Comparison of ENCODE assay signal across 20 mouse cellular contexts in genomic region chr8:71445096-71445495, GRCm38 (mm10). TPM values are rescaled to one million over a fixed set of nuclear protein-coding genes. Genes with fewer than 3 reads are reported as not detected.
DNase-seq lines count a peak whose midpoint lies in the region; TF ChIP-seq lines count a peak whose summit lies in the region.
"Had no signal": no experiment of that assay in that cellular context is flagged by ENCODE, and none has a peak within 500 bp of the region (broad histone marks: within the 10 kb centered on the region; RNA-seq: fewer than 3 reads in every experiment).

No protein-coding gene starts in this region.

- TF ChIP-seq POLR2A in CH12.LX (IDR thresholded peaks at IDR 0.05; ENCODE audit: low read depth, low read length): no peak
- TF ChIP-seq POLR2A in myocyte (IDR thresholded peaks at IDR 0.05; ENCODE audit: insufficient read length, low read depth): no peak

- H3K79me2 ChIP-seq in CH12.LX (replicated peaks; ENCODE audit: control insufficient read depth, extremely low read depth, insufficient read depth, poor library complexity, severe bottlenecking): no peaks in the 10 kb centered on the region
- H3K79me2 ChIP-seq in myocyte (ENCODE audit: control insufficient read depth, insufficient read depth): no peaks in the 10 kb centered on the region

- dilution Hi-C loops in CH12.LX (cut with MboI; ENCODE audit: extremely low pct_ligation_motif_present, extremely low pct_unique_long_range_greater_than_20kb, low sequenced_read_pairs): no loop called here

- peak; percentile 78 for DNase-seq in A20 (ENCODE audit: low read depth, low spot score)
- no peak for DNase-seq in CH12.LX (ENCODE audit: extremely low read depth)
- no peak for DNase-seq in layer of hippocampus, postnatal 14 days (ENCODE audit: low spot score in 2 of 2)
- DNase-seq in cerebellum, postnatal 36 days: no peak
- DNase-seq: adrenal gland, adult 8-10 months; adrenal gland, postnatal 14 days; adrenal gland, postnatal 36 days; cerebellum, adult 11-12 months; cerebellum, adult 2 months; cerebellum, adult 9-10 months; cerebellum, postnatal 10 days; cerebellum, postnatal 25 days; embryo, embryonic 11 days had no signal

- H3K4me1 ChIP-seq in CH12.LX (ENCODE audit: control insufficient read depth in 1 of 2, insufficient read depth in 2 of 2): peaks cover 0 to 3% of the 10 kb centered on the region in 2 experiments; a peak in 1 of 4 replicates
- H3K4me1 ChIP-seq: embryonic facial prominence, embryonic 15.5 days; forebrain, embryonic 10.5 days; forebrain, embryonic 12.5 days had no signal

- H3K27ac ChIP-seq in CH12.LX (ENCODE audit: insufficient read depth, low read depth): no peak overlapping the region
- H3K27ac ChIP-seq: embryonic facial prominence, embryonic 13.5 days; embryonic facial prominence, embryonic 15.5 days; forebrain, embryonic 10.5 days; forebrain, embryonic 12.5 days had no signal

- H3K36me3 ChIP-seq in CH12.LX (replicated peaks in 1 of 2; ENCODE audit: control insufficient read depth in 1 of 2, insufficient read depth in 1 of 2, low read length in 1 of 2) (no peaks in the 10 kb centered on the region), myocyte (ENCODE audit: control insufficient read depth, insufficient read depth) (no peaks in the 10 kb centered on the region)
- H3K36me3 ChIP-seq: embryonic facial prominence, embryonic 13.5 days; embryonic facial prominence, embryonic 15.5 days; forebrain, embryonic 10.5 days; forebrain, embryonic 12.5 days had no signal

- in situ Hi-C loops in CH12.LX (cut with MboI; ENCODE audit: low pct_ligation_motif_present, low pct_unique_long_range_greater_than_20kb, low sequenced_read_pairs): loop anchor here (10.0 kb wide), 1 partner anchor 60 kb away; no protein-coding TSS in a partner anchor

- H3K4me3 ChIP-seq in CH12.LX (replicated peaks in 1 of 3; ENCODE audit: low read depth in 2 of 3, low read length in 2 of 3, poor library complexity in 1 of 3): no peak overlapping the region
- no peak overlapping the region for H3K4me3 ChIP-seq in myocyte
- H3K4me3 ChIP-seq: embryonic facial prominence, embryonic 13.5 days; embryonic facial prominence, embryonic 15.5 days; erythroblast, embryonic 14.5 days; forebrain, embryonic 10.5 days; forebrain, embryonic 12.5 days had no signal

- no peak overlapping the region for H3ac ChIP-seq in myocyte (ENCODE audit: control insufficient read depth, insufficient read length)

- H3K4me2 ChIP-seq in CH12.LX (ENCODE audit: insufficient read depth, low read depth, poor library complexity, severe bottlenecking): no peak overlapping the region
- H3K4me2 ChIP-seq in myocyte (ENCODE audit: low read depth): no peak overlapping the region
- H3K4me2 ChIP-seq: embryonic facial prominence, embryonic 13.5 days; embryonic facial prominence, embryonic 15.5 days; forebrain, embryonic 12.5 days had no signal

- H3K27me3 ChIP-seq in CH12.LX (replicated peaks) (no peaks in the 10 kb centered on the region), myocyte (ENCODE audit: control insufficient read depth, insufficient read depth, insufficient read length) (no peaks in the 10 kb centered on the region)
- H3K27me3 ChIP-seq: Patski had no signal

- H3K9me3 ChIP-seq in CH12.LX (replicated peaks; ENCODE audit: low read length): peaks cover 24% of the 10 kb centered on the region
- H3K9me3 ChIP-seq: embryonic facial prominence, embryonic 13.5 days; embryonic facial prominence, embryonic 15.5 days; forebrain, embryonic 10.5 days; forebrain, embryonic 12.5 days had no signal

- TF ChIP-seq EP300 in CH12.LX (IDR thresholded peaks at IDR 0.05; ENCODE audit: low read length): no peak

- TF ChIP-seq RAD21 in CH12.LX (IDR thresholded peaks at IDR 0.05; ENCODE audit: low read depth, low read length): no peak

- TF ChIP-seq CTCF in CH12.LX (conservative IDR thresholded peaks at IDR 0.05 in 1 of 2, IDR thresholded peaks at IDR 0.05 in 1 of 2; ENCODE audit: low read depth in 2 of 2, low read length in 2 of 2): no peak

- no peak overlapping the region for H3K9ac ChIP-seq in CH12.LX (ENCODE audit: insufficient read depth, low read depth)
- H3K9ac ChIP-seq: embryonic facial prominence, embryonic 13.5 days; embryonic facial prominence, embryonic 15.5 days; forebrain, embryonic 12.5 days had no signal

TF ChIP-seq in CH12.LX, 34 proteins besides CTCF, POLR2A, EP300 and RAD21:
- TF ChIP-seq TCF12 (IDR thresholded peaks at IDR 0.05; ENCODE audit: low read depth, low read length) (0 out of 2 replicates have a peak, but pooled peaks have one; percentile 19), TBP (conservative IDR thresholded peaks at IDR 0.05; ENCODE audit: low read depth, low read length) (no peak), HCFC1 (IDR thresholded peaks at IDR 0.05; ENCODE audit: low read depth, low read length) (no peak)

TF ChIP-seq in myocyte, 11 proteins besides CTCF, POLR2A, EP300 and RAD21:
- TF ChIP-seq MYOG (IDR thresholded peaks at IDR 0.05; ENCODE audit: control insufficient read depth in 1 of 3, insufficient read depth in 1 of 3, insufficient read length in 2 of 3, low read depth in 2 of 3) (peak in 1 of 3 experiments; percentile 55), E2F4 (IDR thresholded peaks at IDR 0.05; ENCODE audit: insufficient read depth) (no peak), TCF12 (IDR thresholded peaks at IDR 0.05; ENCODE audit: insufficient read depth, poor library complexity, severe bottlenecking) (peak; percentile 76), SRF (IDR thresholded peaks at IDR 0.05; ENCODE audit: control insufficient read depth, insufficient read length, low read depth) (no peak), REST (IDR thresholded peaks at IDR 0.05; ENCODE audit: insufficient read depth, insufficient read length) (no peak), CEBPB (IDR thresholded peaks at IDR 0.05; ENCODE audit: insufficient read depth, poor library complexity, severe bottlenecking) (no peak), MYOD1 (IDR thresholded peaks at IDR 0.05; ENCODE audit: control insufficient read depth in 1 of 3, insufficient read length in 2 of 3, low read depth in 2 of 3) (peak; percentile 41 to 75 (median 52))

RNA-seq across cellular contexts. Expression of gene Abhd8, which starts 18.4 kb away (rescaled TPM):
- total RNA-seq in CH12.LX (2012; rRNA removed) (28.2 and 33.2 TPM in 2 replicates), CH12.LX (2014; rRNA removed) (8.5 and 8.9 TPM in 2 replicates)
- polyA plus RNA-seq in CH12.LX (2012; ENCODE audit: insufficient read length, low read depth) (5.2 and 6.0 TPM in 2 replicates), myocyte (2012; fragmentation: generic; extraction: Trizol) (67.0 TPM)
- 100 to 1,000 TPM; 179 to 181 TPM for total RNA-seq in layer of hippocampus, postnatal 14 days (2021)

RNA-seq across cellular contexts. Expression of gene Mrpl34, which starts 19.7 kb away (rescaled TPM):
- total RNA-seq in CH12.LX (2012; rRNA removed) (150 and 180 TPM in 2 replicates), CH12.LX (2014; rRNA removed) (80.1 and 94.4 TPM in 2 replicates)
- polyA plus RNA-seq in CH12.LX (2012; ENCODE audit: insufficient read length, low read depth) (123 and 133 TPM in 2 replicates), myocyte (2012; fragmentation: generic; extraction: Trizol) (79.0 TPM)
- total RNA-seq in layer of hippocampus, postnatal 14 days (2021): 10 to 100 TPM; 52.6 to 62.7 TPM

RNA-seq across cellular contexts. Expression of gene Dda1, which starts 23.9 kb away (rescaled TPM):
- 59.3 and 62.8 TPM in 2 replicates for total RNA-seq in CH12.LX (2012; rRNA removed)
- total RNA-seq in CH12.LX (2014; rRNA removed): 49.8 and 57.4 TPM in 2 replicates
- polyA plus RNA-seq in CH12.LX (2012; ENCODE audit: insufficient read length, low read depth): 65.8 and 78.1 TPM in 2 replicates
- 117 TPM for polyA plus RNA-seq in myocyte (2012; fragmentation: generic; extraction: Trizol)
- 100 to 1,000 TPM; 104 to 110 TPM for total RNA-seq in layer of hippocampus, postnatal 14 days (2021)

RNA-seq across cellular contexts. Expression of gene Ankle1, which starts 39.3 kb away (rescaled TPM):
- total RNA-seq in CH12.LX (2012; rRNA removed) (17.9 and 24.7 TPM in 2 replicates), CH12.LX (2014; rRNA removed) (9.0 and 9.4 TPM in 2 replicates)
- polyA plus RNA-seq in CH12.LX (2012; ENCODE audit: insufficient read length, low read depth) (17.4 and 17.6 TPM in 2 replicates), myocyte (2012; fragmentation: generic; extraction: Trizol) (1.3 TPM)
- 1 to 10 TPM in 1 of 2 experiments, under 1 TPM in 1; 0.60 to 1.7 TPM for total RNA-seq in layer of hippocampus, postnatal 14 days (2021)

RNA-seq across cellular contexts. Expression of gene Ano8, which starts 40.7 kb away (rescaled TPM):
- total RNA-seq in CH12.LX (2012; rRNA removed) (5.5 and 6.7 TPM in 2 replicates), CH12.LX (2014; rRNA removed) (1.8 and 1.9 TPM in 2 replicates)
- polyA plus RNA-seq in CH12.LX (2012; ENCODE audit: insufficient read length, low read depth) (1.8 and 2.1 TPM in 2 replicates), myocyte (2012; fragmentation: generic; extraction: Trizol) (27.5 TPM)
- total RNA-seq in layer of hippocampus, postnatal 14 days (2021): 10 to 100 TPM; 60.1 to 62.4 TPM

Comparison
In these comparisons a context has a peak if more than half of its experiments do, and no peak if none do; other contexts are left out.
1. RNA of gene Abhd8, which starts 18.4 kb away (total RNA-seq): 179 to 181 TPM in layer of hippocampus, postnatal 14 days; 8.5 to 33.2 TPM in CH12.LX; every median in the first group is over 4 times any median in the second.